Mouse (Mus musculus) right cerebral cortex, postnatal 14 days (tissue): ENCODE measurements at regions not wholly inside any gene's neighbourhood (a gene's known extent, or its start where the extent isn't known, plus 50 kb on each side); places are given as distances from the start of the nearest gene placed in this dataset.

Experiments
- DNase-seq: peaks from one replicate; pipeline ENCODE4 v3.0.0; 2022

GRCm38 (mm10) chr1:76958706-76959105 is 556.2 kb downstream of the Epha4 start:
- no peak for DNase-seq

DNA sequence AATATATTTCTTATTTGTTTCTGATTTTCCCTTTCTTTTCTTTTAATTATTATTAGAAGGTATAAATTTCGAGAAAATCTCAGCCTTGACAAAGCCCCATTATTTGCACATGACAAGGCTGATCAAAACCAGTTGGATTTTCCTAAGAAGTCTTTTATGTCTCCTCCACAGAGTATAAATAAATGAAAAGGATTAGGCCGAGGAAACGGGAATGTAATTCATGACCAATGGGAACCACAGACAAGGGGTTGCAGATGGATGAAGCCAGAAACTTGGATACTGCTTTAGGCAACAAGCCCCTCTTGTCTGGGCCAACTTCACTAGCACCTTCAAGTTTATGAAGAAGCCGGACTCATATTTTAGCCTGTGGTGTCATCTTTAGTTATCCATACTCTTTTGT is 542.4 kb downstream of the Epha4 start:
- no peak for DNase-seq

- DNase-seq: no peak
Observed at GRCm38 (mm10) chr1:76975077-76975945, 539.6 kb downstream of the Epha4 start.

- DNase-seq: no peak
Observed at GRCm38 (mm10) chr1:76980498-76981152, 534.3 kb downstream of the Epha4 start.

GRCm38 (mm10) chr1:76993776-76994175 is 521.1 kb downstream of the Epha4 start:
- DNase-seq: no peak

- no peak for DNase-seq
Observed at GRCm38 (mm10) chr1:77008001-77008400, 506.9 kb downstream of the Epha4 start.

DNA sequence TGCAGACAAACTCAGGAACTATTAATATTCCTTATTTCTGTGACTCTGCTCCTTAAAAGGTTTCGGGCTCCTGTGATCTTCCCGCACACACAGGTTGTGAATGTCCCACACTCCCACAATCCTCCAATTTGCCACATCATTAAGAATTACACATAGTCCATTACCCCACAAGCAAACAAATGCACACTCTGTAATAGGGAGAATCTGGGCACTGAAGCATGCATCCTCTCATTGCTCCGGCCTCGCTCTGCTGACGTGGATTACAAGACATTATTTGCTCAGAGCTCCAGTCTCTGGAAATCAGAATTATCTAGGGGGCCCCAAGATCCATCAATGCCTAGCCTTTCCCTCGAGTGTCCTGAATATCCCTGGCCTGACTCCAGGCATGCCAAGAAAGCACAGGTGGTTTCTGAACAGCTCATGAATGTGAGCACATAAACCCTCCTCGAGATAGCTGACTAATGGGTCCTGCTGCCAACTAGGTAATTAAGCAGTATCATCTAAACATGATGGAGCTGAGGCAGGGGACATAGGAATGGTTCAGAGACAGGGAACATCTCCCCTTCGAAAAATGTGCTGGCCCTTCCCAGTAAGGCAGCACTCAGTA is 504.2 kb downstream of the Epha4 start:
- DNase-seq: no peak

- DNase-seq: no peak
Observed at GRCm38 (mm10) chr1:77027656-77028055, 487.2 kb downstream of the Epha4 start.

DNA sequence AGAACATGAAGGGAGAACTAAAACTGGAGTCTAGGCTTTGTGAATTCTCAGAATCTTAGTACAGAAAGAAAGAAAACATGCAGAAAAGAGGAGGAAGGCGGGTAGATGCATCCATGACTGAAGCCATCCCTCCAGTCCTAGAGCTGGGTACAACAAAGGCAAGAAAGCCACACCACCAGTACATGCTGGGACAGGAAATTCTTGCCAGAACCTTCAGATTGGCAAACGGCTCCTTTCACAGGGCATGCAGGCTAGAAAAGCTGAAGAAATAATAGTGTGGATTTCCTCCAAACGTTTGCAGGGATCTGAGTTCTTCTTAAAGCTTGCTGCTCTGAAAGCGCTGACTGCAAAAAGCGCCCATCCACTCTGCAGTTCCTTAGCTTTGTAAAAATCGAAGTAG is 486.7 kb downstream of the Epha4 start:
- DNase-seq: no peak

DNA sequence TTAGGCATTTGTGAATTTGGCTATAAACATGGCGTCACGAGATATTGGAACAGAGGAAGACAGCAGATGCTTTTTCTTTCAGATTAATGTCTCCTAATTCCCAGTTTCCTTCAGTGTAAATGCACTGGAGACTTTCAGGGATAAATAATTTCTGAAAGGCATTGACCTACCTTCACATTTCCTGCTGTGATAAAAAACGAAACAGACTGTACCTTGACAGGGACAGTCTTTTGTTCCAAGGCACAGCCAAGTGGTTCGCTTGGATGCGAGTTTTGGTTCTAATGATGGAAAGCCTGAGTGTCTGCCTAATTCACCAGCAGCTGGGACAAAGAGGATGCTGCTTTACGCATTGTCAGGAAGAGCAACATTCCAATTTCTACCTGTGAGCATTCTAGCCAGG is 485.8 kb downstream of the Epha4 start:
- DNase-seq: no peak

- DNase-seq: peak; percentile 24
Observed at GRCm38 (mm10) chr1:77043749-77044564, 470.9 kb downstream of the Epha4 start.

GRCm38 (mm10) chr1:77048720-77049406 is 466.0 kb downstream of the Epha4 start:
- no peak for DNase-seq

- no peak for DNase-seq
Observed at GRCm38 (mm10) chr1:77051239-77051638, 463.6 kb downstream of the Epha4 start.

GRCm38 (mm10) chr1:77053837-77054540 is 460.9 kb downstream of the Epha4 start:
- no peak for DNase-seq

DNA sequence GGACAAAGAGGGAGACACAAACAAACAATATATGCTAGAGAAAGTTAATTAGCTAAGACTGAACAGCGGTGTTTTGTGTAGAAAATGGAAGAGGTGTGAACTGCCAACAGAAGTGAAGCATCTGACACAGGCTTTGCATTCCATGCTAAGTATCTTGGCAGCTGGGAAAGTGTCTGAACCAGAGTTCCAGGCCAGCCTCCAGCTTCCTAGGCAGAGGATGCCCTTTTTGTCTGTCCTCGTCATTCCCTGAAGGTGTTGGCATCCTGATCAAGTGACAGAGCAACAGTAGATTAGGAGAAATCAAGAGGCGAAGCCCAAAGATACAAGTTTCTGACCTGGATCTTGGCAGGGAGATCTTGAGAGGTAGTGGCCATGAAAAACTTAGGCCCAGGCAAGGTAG is 452.4 kb downstream of the Epha4 start:
- no peak for DNase-seq

GRCm38 (mm10) chr1:77073071-77073470 is 441.8 kb downstream of the Epha4 start:
- DNase-seq: no peak

GRCm38 (mm10) chr1:77074926-77075885 is 439.7 kb downstream of the Epha4 start:
- no peak for DNase-seq

- no peak for DNase-seq
Observed at GRCm38 (mm10) chr1:77080767-77081166, 434.1 kb downstream of the Epha4 start.

- DNase-seq: no peak
Observed at GRCm38 (mm10) chr1:77081660-77082059, 433.2 kb downstream of the Epha4 start.

GRCm38 (mm10) chr1:77082410-77082809 is 432.5 kb downstream of the Epha4 start:
- no peak for DNase-seq

DNA sequence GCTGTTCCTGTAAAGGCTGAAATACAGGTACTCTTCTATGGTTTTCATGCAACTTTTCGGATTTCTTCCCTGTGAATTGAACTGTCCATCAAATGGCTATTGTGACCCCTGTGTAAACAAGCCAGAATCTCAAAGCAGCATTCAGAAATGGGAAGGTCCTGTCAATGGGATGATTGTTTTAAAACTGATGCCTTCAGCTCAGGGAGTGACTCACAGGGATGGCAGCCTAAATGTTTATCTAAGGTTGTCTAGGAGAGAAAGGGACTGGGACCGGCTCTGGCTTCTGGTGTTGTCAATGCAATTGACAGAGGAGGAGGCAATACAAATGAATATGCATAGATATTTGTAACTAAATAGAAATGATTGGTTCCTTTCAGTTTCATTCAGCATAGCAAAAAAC is 421.3 kb downstream of the Epha4 start:
- no peak for DNase-seq
